Mouse (Mus musculus): ENCODE data around the gene Slc28a3.

Slc28a3 gene

DNA sequence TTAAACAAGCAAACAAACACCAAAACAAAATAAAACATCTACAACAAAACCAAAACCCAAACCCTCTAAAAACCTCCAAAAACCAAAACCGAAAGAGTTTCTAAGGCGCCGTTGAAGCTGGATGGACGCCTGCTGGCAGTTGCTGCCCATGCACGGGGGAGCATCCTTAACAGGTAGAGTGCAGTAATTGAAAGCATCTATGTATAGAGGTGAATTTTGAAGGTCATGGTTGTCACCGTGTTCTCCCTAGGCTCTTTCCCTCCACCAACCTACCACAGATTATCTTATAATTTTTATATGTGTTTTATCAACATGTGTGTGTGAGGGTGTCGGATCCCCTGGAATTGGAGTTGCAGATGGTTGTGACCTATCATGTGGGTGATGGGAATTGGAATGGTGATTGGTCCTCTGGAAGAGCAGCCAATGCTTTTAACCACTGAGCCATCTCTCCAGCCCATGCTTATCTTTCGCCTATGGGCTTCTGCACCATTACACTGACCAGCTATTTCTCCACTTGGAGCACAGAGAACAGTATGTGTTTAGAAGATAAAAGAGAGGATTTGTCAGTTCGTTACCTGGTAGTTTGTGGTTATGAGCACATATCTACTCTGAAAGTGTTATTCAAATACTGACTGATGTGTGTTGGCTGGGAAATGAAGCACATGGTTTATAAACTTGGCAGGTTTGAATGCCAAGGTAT is 89.2 kb downstream of the Slc28a3 start:
- DNase-seq (ENCODE audit: low spot score), result no peak

DNA sequence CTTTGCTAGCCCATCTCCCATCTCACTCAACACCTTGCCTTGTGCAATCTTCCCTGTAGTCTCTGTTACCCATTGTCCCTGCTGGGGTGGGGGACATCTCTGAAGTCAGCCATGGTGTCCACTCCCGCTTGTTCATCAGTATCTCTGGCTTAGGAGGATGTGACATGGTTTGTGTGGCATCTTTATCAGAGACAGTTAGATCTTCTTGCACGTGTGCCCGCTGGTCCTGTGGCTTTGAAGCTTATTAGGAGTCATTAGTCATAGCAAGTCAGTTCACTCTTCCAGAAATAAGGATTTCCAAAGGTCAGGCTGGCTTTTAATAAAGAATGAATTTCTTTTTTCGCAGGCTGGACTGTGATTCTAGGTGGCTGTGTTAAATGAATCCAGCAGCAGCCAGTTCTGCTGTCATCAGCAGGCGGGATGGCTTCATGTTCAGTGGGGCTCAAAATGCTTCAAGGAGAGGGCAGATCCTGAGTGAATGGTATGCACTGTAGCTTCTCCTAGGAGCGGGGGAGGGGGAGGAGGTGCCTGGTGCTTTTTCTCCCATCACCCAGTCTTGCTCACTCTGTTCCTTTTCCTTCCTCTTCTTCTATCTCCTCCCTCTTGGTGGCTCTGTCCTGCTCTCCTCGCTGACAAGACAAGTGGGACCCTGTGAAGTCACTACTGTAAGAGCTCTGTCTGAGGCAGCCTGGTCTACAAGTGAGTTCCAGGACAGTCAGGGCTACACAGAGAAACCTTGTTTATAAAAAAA is 89.9 kb downstream of the Slc28a3 start:
- DNase-seq (ENCODE audit: low spot score), result peak; percentile 44

DNA sequence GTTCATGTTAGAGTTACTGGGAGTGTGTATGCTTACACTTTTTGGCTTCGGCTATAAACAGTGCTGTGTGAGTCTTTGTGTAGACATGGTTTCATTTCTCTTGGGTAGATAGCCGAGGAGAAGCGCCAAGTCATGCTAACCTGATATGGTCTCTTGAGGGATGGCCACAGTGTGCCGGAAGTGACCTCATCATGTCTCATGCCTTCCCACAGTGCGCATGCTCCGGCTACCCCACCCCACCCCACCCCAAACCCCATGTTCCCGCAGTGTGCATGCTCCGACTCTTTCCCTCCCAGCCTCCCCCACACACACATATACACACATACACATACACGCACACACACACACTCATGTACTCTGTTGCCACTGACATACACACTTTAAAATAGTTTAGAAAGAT is 90.6 kb downstream of the Slc28a3 start:
- no peak for DNase-seq (ENCODE audit: low spot score)

DNA sequence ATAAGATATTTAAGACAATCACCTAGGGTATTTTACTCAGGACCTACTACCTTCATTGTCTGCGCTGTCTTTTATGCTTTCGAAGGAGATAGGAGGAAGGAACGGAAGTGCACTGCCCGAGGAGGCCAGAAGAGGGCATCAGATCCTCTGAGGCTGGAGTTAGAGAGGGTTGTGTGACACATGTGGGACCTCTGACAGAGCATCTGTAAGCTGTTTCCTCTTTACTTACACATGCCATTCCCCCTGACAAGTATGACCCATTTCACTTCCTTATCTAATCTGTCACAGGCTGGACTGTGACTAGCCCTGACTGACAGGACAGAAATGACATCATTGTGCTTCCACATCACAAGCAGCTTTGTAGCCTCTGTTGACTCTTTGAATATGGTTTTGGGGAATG is 94.4 kb downstream of the Slc28a3 start:
- DNase-seq (ENCODE audit: low spot score), result no peak

DNA sequence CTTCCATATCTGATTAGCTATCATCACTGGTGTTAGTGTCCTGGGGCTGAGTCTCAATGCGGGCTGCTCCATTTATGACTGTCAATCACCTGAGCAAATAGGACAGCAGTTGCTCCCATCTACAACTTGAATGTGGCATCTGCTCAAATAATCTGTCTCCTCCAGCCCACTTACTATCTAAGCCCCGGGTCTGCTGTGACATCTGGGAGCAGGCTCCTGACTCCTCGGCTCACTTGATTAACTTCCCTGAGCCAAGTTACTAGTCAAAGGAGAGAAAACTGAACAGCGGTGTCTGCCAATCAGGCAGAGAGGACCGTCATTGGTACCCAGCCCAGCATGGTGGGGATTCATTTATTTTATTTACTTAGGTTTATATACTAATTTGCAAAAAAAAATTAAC is 95.0 kb downstream of the Slc28a3 start:
- no peak for DNase-seq (ENCODE audit: low spot score)

DNA sequence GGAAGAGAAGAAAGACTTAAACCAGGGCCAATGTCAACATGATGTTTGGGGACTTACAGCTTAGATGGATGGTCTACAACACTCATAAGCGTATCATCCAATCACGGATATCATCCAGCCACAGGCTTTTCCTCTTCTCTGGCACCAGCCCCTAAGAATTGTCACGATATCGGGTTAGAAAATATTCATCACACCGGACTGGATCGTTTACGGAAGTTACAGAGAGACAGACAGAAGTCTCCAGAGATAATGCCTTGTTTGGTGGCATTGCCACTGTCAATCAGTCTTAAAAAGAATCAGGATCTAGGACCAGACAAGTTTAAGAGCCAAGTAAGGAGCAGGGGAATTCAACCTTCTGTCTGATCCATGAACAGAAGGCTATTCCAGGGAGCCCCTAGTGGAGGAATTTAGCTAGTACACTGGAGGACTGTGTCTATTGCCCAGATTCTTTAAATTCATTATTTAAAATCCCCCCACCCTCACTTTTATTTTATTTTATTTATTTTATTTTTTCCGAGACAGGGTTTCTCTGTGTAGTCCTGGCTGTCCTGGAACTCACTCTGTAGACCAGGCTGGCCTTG is 96.4 kb downstream of the Slc28a3 start:
- peak; percentile 60 for DNase-seq (ENCODE audit: low spot score)

DNA sequence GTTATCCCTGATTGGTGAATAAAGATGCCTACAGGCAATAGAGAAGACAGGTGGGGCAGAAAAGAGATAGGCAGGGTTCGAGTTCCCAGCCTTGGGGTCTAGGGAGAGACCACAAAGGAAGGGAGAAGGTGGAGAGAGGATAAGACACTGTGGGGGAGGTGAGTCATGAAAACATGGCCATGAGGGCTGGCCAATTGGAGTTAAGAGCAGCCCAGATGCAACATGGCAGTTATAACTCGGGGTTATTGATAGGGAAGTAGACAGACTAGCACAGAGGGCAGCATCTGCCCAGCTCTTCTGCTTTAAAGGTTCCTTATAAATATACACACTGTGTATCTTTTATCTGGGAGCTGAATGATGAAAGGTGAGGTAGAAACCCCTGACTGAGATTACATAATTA is 98.8 kb downstream of the Slc28a3 start:
- DNase-seq (ENCODE audit: low spot score), result no peak

DNA sequence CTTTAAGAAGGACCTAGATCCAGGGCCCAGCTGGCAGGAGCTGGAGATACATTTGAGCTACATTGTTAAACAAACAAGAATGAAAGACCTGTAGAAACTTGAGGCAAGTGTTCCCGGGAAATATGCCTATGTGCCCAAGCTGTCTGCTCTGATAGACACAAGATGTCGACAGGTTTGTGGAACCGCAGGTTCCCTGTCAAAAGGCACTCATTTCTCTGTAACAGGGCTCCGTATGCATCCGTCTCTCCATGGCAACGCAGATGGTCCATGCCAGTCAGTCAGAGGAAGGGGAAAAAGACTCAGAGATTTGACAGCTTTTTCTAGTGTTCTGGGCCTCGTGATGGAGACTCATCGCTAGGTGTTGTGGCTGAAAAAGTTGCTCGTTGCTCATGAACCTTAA is 99.4 kb downstream of the Slc28a3 start:
- DNase-seq (ENCODE audit: low spot score), result no peak

DNA sequence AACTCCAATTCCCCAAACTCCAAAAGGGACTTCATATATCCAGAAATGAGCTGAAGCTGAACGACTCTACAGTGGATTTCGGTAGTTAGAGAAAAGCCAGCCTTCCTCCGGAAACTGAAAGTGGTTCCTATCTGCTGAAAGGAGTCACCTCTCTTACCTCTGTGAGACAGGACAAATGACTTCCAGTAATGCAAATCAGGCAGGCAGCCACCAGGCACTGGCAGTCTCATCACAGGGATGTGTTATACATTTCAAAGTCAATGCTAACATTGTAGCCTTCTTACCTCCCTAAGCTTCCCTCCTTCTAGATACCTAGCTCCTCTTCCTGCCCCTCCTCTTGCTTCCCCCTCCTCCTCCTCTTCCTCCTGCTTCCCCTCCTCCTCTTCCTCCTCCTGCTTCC is 101.4 kb downstream of the Slc28a3 start:
- no peak for DNase-seq (ENCODE audit: low spot score)

DNA sequence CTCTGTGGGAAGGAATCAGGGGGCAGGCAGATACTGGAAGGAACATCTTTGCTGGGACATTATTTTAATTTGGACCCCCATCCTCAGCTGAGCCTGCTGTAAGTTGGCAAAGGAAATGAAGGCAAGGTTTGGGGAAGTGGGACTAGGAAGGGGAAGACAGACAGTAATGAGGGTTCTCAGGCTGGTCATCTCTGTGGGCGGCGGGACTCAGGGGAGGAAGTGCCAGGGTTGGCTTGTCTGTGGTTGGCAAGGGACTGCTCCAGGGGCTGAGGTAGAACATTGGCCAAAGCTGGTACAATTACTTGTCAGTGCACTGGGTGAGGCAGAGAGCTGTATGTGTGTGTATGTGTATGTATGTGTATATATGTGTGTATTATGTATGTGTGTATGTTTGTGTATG is 107.1 kb downstream of the Slc28a3 start:
- DNase-seq (ENCODE audit: low spot score), result no peak

DNA sequence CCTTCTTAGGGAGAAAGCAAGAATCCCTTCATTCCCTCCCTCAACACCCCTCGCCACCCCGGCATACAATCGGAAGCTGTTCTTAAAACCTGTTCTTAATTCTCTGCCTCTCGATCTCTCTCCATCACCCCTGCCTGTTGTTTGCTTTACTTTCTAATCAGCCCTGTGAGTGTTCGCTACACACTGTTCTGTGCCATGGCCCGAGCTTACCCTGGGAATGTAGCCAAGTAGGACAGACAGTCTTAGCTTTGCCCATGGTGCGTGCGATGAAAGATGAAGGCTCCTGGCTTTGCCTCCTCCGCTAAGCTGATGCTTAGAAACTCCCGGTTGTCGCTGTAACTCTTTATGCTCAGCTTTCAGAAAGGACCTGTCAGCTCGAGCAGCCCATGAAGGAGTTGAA is 112.9 kb downstream of the Slc28a3 start:
- no peak for DNase-seq (ENCODE audit: low spot score)
